Mouse (Mus musculus): ENCODE data around the gene Dbnl. TPM values are rescaled to one million over a fixed set of nuclear protein-coding genes. Genes with fewer than 3 reads are reported as not detected.

Gene Dbnl
- polyA plus RNA-seq (2014; fragmentation: Illumina TruSeq; extraction: RNeasy Lipid Tissue Mini Kit (QIAGEN cat#74804); ENCODE audit: low read depth, low replicate concordance): 4.5 TPM

DNA sequence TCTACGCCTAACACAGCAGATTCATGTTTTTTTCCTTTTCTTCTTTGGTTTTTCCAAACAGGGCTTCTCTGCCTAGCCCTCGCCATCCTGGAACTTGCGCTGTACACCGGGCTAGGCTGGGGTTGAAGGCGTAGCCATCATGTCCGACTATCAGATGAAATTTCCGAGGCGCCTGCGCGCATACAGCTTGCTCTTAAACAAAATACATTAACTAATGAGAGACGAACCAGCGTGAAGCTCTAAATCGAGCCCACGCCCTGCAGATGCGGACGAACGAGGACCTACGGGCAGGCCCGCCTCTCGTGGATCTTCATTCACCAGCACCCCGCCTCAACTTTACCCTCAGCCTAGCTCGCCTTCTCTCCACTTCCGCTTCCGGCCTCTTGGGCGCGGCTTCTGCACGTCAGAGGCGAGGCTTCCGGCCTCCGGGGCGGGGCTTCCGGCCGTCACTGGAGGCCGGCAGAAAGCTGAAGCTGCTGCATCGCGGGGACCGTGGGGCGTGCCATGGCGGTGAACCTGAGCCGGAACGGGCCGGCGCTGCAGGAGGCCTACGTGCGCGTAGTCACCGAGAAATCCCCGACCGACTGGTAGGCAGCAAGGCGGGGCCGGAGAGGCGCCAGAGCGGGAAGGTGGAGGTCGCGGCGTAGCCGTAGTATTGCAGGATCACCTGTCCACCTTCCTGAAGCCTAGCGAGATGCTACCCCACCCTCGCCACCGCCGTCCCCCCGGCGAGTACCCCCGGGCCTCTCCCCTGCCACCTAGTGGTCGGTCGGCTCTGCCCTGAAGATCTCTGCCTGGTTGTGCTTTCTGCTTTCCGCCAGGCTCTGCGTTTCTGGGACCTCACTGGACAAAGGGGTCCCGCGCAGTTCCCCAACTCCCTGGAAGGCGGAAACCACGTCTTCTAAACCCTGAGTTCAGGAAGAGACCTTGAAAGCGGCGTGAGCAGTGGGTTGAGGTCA lies at the start of gene Dbnl:
Gene Dbnl, plus strand, starts transcription at position 433 of the 959 bp plus-strand sequence.

GRCm38 (mm10) chr11:5761820-5762632 lies 26.3 kb upstream of the Dbnl start, which contains the start of gene Urgcp:
TSS of gene Urgcp (minus strand) at chr11:5762376.

DNA sequence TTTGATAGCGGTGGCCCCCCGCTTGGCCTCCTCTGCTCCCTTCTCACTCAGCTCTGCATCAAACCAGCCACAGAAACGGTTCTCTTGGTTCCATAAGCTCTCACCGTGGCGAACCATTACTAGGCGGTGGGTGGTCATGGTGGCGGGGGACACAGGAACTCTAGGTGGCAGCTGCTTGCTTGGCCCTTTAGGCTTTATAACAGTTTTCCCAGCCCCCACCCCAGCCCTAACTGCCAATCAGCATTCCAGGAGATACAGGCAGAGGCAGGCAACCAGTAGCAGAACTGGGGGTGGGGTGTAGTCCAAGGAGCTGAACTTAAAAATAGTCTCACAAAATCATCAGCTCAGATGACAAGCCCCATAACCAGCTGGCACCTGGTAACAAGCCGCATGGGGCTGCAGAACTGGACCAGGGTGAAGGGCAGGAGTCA lies 15.3 kb downstream of the Dbnl start, which contains the start of gene Pgam2:
Gene Pgam2, minus strand, starts transcription at position 183 of the 431 bp plus-strand sequence.

GRCm38 (mm10) chr11:5837251-5838246 lies 49.3 kb downstream of the Dbnl start, which contains the start of gene Polm:
TSS of gene Polm (minus strand) at chr11:5838016.

Other genes with a start within 250 kb of the Dbnl start
- 60.3 TPM for gene Ccdc117, start 246.3 kb upstream of the Dbnl start, polyA plus RNA-seq (2014; fragmentation: Illumina TruSeq; extraction: RNeasy Lipid Tissue Mini Kit (QIAGEN cat#74804); ENCODE audit: low read depth, low replicate concordance)
- not detected for gene Ankrd36, start 218.8 kb upstream of the Dbnl start, polyA plus RNA-seq (2014; fragmentation: Illumina TruSeq; extraction: RNeasy Lipid Tissue Mini Kit (QIAGEN cat#74804); ENCODE audit: low read depth, low replicate concordance)
- 10.4 TPM for gene Mrps24, start 72.8 kb upstream of the Dbnl start, polyA plus RNA-seq (2014; fragmentation: Illumina TruSeq; extraction: RNeasy Lipid Tissue Mini Kit (QIAGEN cat#74804); ENCODE audit: low read depth, low replicate concordance)
- gene Urgcp, start 26.1 kb upstream of the Dbnl start, polyA plus RNA-seq (2014; fragmentation: Illumina TruSeq; extraction: RNeasy Lipid Tissue Mini Kit (QIAGEN cat#74804); ENCODE audit: low read depth, low replicate concordance): 7.7 TPM
- not detected for gene Pgam2, start 15.2 kb downstream of the Dbnl start, polyA plus RNA-seq (2014; fragmentation: Illumina TruSeq; extraction: RNeasy Lipid Tissue Mini Kit (QIAGEN cat#74804); ENCODE audit: low read depth, low replicate concordance)
- gene Polm, start 49.5 kb downstream of the Dbnl start, polyA plus RNA-seq (2014; fragmentation: Illumina TruSeq; extraction: RNeasy Lipid Tissue Mini Kit (QIAGEN cat#74804); ENCODE audit: low read depth, low replicate concordance): 0.47 TPM
- gene Aebp1, start 73.5 kb downstream of the Dbnl start, polyA plus RNA-seq (2014; fragmentation: Illumina TruSeq; extraction: RNeasy Lipid Tissue Mini Kit (QIAGEN cat#74804); ENCODE audit: low read depth, low replicate concordance): 27.5 TPM
- gene Pold2, start 89.8 kb downstream of the Dbnl start, polyA plus RNA-seq (2014; fragmentation: Illumina TruSeq; extraction: RNeasy Lipid Tissue Mini Kit (QIAGEN cat#74804); ENCODE audit: low read depth, low replicate concordance): 1.1 TPM
- not detected for gene Myl7, start 110.3 kb downstream of the Dbnl start, polyA plus RNA-seq (2014; fragmentation: Illumina TruSeq; extraction: RNeasy Lipid Tissue Mini Kit (QIAGEN cat#74804); ENCODE audit: low read depth, low replicate concordance)
- gene Gck, start 161.6 kb downstream of the Dbnl start, polyA plus RNA-seq (2014; fragmentation: Illumina TruSeq; extraction: RNeasy Lipid Tissue Mini Kit (QIAGEN cat#74804); ENCODE audit: low read depth, low replicate concordance): not detected
- gene Ykt6, start 167.2 kb downstream of the Dbnl start, polyA plus RNA-seq (2014; fragmentation: Illumina TruSeq; extraction: RNeasy Lipid Tissue Mini Kit (QIAGEN cat#74804); ENCODE audit: low read depth, low replicate concordance): 47.7 TPM